Mouse (Mus musculus) myocyte (in vitro differentiated cells): Measurements from ENCODE around the gene Cdc14a. TPM values are rescaled to one million over a fixed set of nuclear protein-coding genes. Genes with fewer than 3 reads are reported as not detected.

Source experiments
- H3K27me3 ChIP-seq: one replicate; pipeline ENCODE4 v1.6.1; 2011; ENCODE audit not compliant: control insufficient read depth, insufficient read depth, insufficient read length
- H3K36me3 ChIP-seq: one replicate; pipeline ENCODE4 v1.6.1; 2011; ENCODE audit not compliant: control insufficient read depth, insufficient read depth
- H3K4me2 ChIP-seq: one replicate; pipeline ENCODE4 v1.6.1; 2011; ENCODE audit warnings: low read depth, control low read depth
- H3K4me3 ChIP-seq: one replicate; pipeline ENCODE4 v1.5.1; 2011; ENCODE audit warnings: mild to moderate bottlenecking, control low read depth, moderate library complexity
- H3K79me2 ChIP-seq: one replicate; pipeline ENCODE4 v1.6.1; 2011; ENCODE audit not compliant: control insufficient read depth, insufficient read depth
- H3ac ChIP-seq: one replicate; pipeline ENCODE4 v1.6.1; 2011; ENCODE audit not compliant: control insufficient read depth, insufficient read length
- CEBPB ChIP-seq: IDR thresholded peaks from 2 replicates; pipeline ENCODE4 v1.6.1; 2011; ENCODE audit warnings: mild to moderate bottlenecking, moderate library complexity; ENCODE audit not compliant: poor library complexity, insufficient read depth, severe bottlenecking
- E2F4 ChIP-seq: IDR thresholded peaks from one replicate; pipeline ENCODE4 v1.6.1; 2011; ENCODE audit warnings: mild to moderate bottlenecking, control low read depth, moderate library complexity; ENCODE audit not compliant: insufficient read depth
- MAX ChIP-seq: IDR thresholded peaks from one replicate; pipeline ENCODE4 v1.6.1; 2011; ENCODE audit warnings: low read depth, mild to moderate bottlenecking, control low read depth
- MYOD1 ChIP-seq, 3 experiments: IDR thresholded peaks; one replicate each; pipeline ENCODE4 v1.6.1; 2011; ENCODE audit warnings: control low read depth in 2 of 3, low read depth in 2 of 3, mild to moderate bottlenecking in 2 of 3, moderate library complexity in 1 of 3; ENCODE audit not compliant: insufficient read length in 2 of 3, control insufficient read depth in 1 of 3
- MYOG ChIP-seq, 3 experiments: IDR thresholded peaks; one replicate each; pipeline ENCODE4 v1.6.1; 2011; ENCODE audit warnings: control low read depth in 2 of 3, low read depth in 2 of 3, mild to moderate bottlenecking in 2 of 3; ENCODE audit not compliant: insufficient read length in 2 of 3, control insufficient read depth in 1 of 3, insufficient read depth in 1 of 3
- POLR2A ChIP-seq: IDR thresholded peaks from one replicate; pipeline ENCODE4 v1.6.1; 2011; ENCODE audit warnings: low read depth, mild to moderate bottlenecking, control low read depth, moderate library complexity; ENCODE audit not compliant: insufficient read length
- POLR2AphosphoS2 ChIP-seq: IDR thresholded peaks from one replicate; pipeline ENCODE4 v1.6.1; 2011; ENCODE audit warnings: low read depth, control low read depth; ENCODE audit not compliant: insufficient read length
- REST ChIP-seq: IDR thresholded peaks from one replicate; pipeline ENCODE4 v1.6.1; 2011; ENCODE audit warnings: mild to moderate bottlenecking, control low read depth, moderate library complexity; ENCODE audit not compliant: insufficient read depth, insufficient read length
- SRF ChIP-seq: IDR thresholded peaks from one replicate; pipeline ENCODE4 v1.6.1; 2011; ENCODE audit warnings: low read depth; ENCODE audit not compliant: control insufficient read depth, insufficient read length
- TCF12 ChIP-seq: IDR thresholded peaks from one replicate; pipeline ENCODE4 v1.6.1; 2011; ENCODE audit warnings: mild to moderate bottlenecking, control low read depth; ENCODE audit not compliant: poor library complexity, insufficient read depth, severe bottlenecking
- TCF3 ChIP-seq: IDR thresholded peaks from one replicate; pipeline ENCODE4 v1.6.1; 2011; ENCODE audit warnings: low read depth, control low read depth; ENCODE audit not compliant: insufficient read length
- USF1 ChIP-seq: IDR thresholded peaks from one replicate; pipeline ENCODE4 v1.6.1; 2011; ENCODE audit warnings: low read depth, mild to moderate bottlenecking, control low read depth, moderate library complexity
- polyA plus RNA-seq: library from polyadenylated mRNA; unstranded; fragments of >200 nt; fragmentation: generic; extraction: Trizol; gene quantifications from one replicate; pipeline ENCODE4 v1.2.1, GENCODE M21; 2012; ENCODE audit warnings: missing spikeins

Gene Cdc14a
- polyA plus RNA-seq, 1 experiment = 0.65 TPM

GRCm38 (mm10) chr3:116394885-116395390, 28.9 kb downstream of the Cdc14a start:
- H3ac ChIP-seq = no peak overlapping the region
- no peaks in the 10 kb centered on the region for H3K79me2 ChIP-seq
- no peak overlapping the region for H3K4me2 ChIP-seq
- no peak for TF ChIP-seq REST
- no peak overlapping the region for H3K4me3 ChIP-seq
- no peaks in the 10 kb centered on the region for H3K27me3 ChIP-seq
- H3K36me3 ChIP-seq = no peaks in the 10 kb centered on the region

- TF ChIP-seq POLR2AphosphoS2 = no peak
- no peak for TF ChIP-seq E2F4
- TF ChIP-seq SRF = no peak
- no peak for TF ChIP-seq REST
- TF ChIP-seq MAX = no peak
- TF ChIP-seq POLR2A = no peak
- no peak for TF ChIP-seq TCF12
- no peak for TF ChIP-seq MYOD1 (IDR thresholded peaks at IDR 0.05; ENCODE audit: control insufficient read depth in 1 of 3, insufficient read length in 2 of 3, low read depth in 2 of 3)
- TF ChIP-seq MYOG (IDR thresholded peaks at IDR 0.05; ENCODE audit: control insufficient read depth in 1 of 3, insufficient read depth in 1 of 3, insufficient read length in 2 of 3, low read depth in 2 of 3) = no peak
- no peak for TF ChIP-seq USF1
- no peak overlapping the region for H3K4me3 ChIP-seq
- no peaks in the 10 kb centered on the region for H3K36me3 ChIP-seq
- no peak overlapping the region for H3K4me2 ChIP-seq
- H3K79me2 ChIP-seq = no peaks in the 10 kb centered on the region
- no peaks in the 10 kb centered on the region for H3K27me3 ChIP-seq
- no peak overlapping the region for H3ac ChIP-seq
Observed at GRCm38 (mm10) chr3:116391399-116391798, 32.4 kb downstream of the Cdc14a start.

GRCm38 (mm10) chr3:116389500-116390470, 34.0 kb downstream of the Cdc14a start:
- Histone ChIP-seq H3K79me2 (no peaks in the 10 kb centered on the region), H3K36me3 (no peaks in the 10 kb centered on the region), H3K27me3 (no peaks in the 10 kb centered on the region), H3K4me2 (no peak overlapping the region), H3K4me3 (no peak overlapping the region), H3ac (no peak overlapping the region)
- TF ChIP-seq TCF3 (no peak), TCF12 (no peak), REST (no peak), SRF (no peak), POLR2A (no peak), MYOD1 (IDR thresholded peaks at IDR 0.05; ENCODE audit: control insufficient read depth in 1 of 3, insufficient read length in 2 of 3, low read depth in 2 of 3) (no peak), MYOG (IDR thresholded peaks at IDR 0.05; ENCODE audit: control insufficient read depth in 1 of 3, insufficient read depth in 1 of 3, insufficient read length in 2 of 3, low read depth in 2 of 3) (no peak), POLR2AphosphoS2 (no peak), USF1 (no peak)

GRCm38 (mm10) chr3:116388808-116389207, 35.0 kb downstream of the Cdc14a start:
- Histone ChIP-seq H3K79me2 (no peaks in the 10 kb centered on the region), H3K4me3 (no peak overlapping the region), H3K27me3 (no peaks in the 10 kb centered on the region), H3K36me3 (no peaks in the 10 kb centered on the region), H3ac (no peak overlapping the region), H3K4me2 (no peak overlapping the region)
- no peak for TF ChIP-seq SRF
- TF ChIP-seq USF1 = no peak
- TF ChIP-seq E2F4 = no peak
- TF ChIP-seq MAX = no peak
- TF ChIP-seq MYOG (IDR thresholded peaks at IDR 0.05; ENCODE audit: control insufficient read depth in 1 of 3, insufficient read depth in 1 of 3, insufficient read length in 2 of 3, low read depth in 2 of 3) = no peak
- TF ChIP-seq CEBPB = no peak
- TF ChIP-seq MYOD1 (IDR thresholded peaks at IDR 0.05; ENCODE audit: control insufficient read depth in 1 of 3, insufficient read length in 2 of 3, low read depth in 2 of 3) = no peak
- no peak for TF ChIP-seq REST
- no peak for TF ChIP-seq POLR2A

GRCm38 (mm10) chr3:116386886-116387285, 36.9 kb downstream of the Cdc14a start:
- Histone ChIP-seq H3K79me2 (no peaks in the 10 kb centered on the region), H3K4me2 (no peak overlapping the region), H3K27me3 (no peaks in the 10 kb centered on the region), H3ac (no peak overlapping the region), H3K4me3 (no peak overlapping the region), H3K36me3 (no peaks in the 10 kb centered on the region)
- no peak for TF ChIP-seq MAX
- TF ChIP-seq USF1 = no peak
- TF ChIP-seq POLR2AphosphoS2 = no peak
- no peak for TF ChIP-seq E2F4
- no peak for TF ChIP-seq REST
- TF ChIP-seq CEBPB = no peak
- TF ChIP-seq SRF = no peak
- no peak for TF ChIP-seq POLR2A
- TF ChIP-seq MYOG (IDR thresholded peaks at IDR 0.05; ENCODE audit: control insufficient read depth in 1 of 3, insufficient read depth in 1 of 3, insufficient read length in 2 of 3, low read depth in 2 of 3) = no peak
- TF ChIP-seq MYOD1 (IDR thresholded peaks at IDR 0.05; ENCODE audit: control insufficient read depth in 1 of 3, insufficient read length in 2 of 3, low read depth in 2 of 3) = no peak
- TF ChIP-seq TCF12 = no peak
